Mouse (Mus musculus) embryonic fibroblast, embryonic 13.5 days (primary cell): ENCODE data around the gene Gm9833.

ENCODE experiments used
- CTCF ChIP-seq: IDR thresholded peaks from 2 replicates; pipeline ENCODE4 v1.5.1; 2011; ENCODE audit warnings: mild to moderate bottlenecking, control low read depth, low read length, moderate library complexity, borderline replicate concordance; ENCODE audit not compliant: insufficient read depth
- POLR2A ChIP-seq: IDR thresholded peaks from 2 replicates; pipeline ENCODE4 v1.6.1; 2011; ENCODE audit warnings: low read depth, mild to moderate bottlenecking, control low read depth, low read length, moderate library complexity

- TF ChIP-seq CTCF (no peak), POLR2A (no peak)
Measured at GRCm38 (mm10) chr3:10124071-10124470, 36.2 kb downstream of the Gm9833 start.
